8 mouse cellular contexts compared by ENCODE assay signal in the genomic region with DNA sequence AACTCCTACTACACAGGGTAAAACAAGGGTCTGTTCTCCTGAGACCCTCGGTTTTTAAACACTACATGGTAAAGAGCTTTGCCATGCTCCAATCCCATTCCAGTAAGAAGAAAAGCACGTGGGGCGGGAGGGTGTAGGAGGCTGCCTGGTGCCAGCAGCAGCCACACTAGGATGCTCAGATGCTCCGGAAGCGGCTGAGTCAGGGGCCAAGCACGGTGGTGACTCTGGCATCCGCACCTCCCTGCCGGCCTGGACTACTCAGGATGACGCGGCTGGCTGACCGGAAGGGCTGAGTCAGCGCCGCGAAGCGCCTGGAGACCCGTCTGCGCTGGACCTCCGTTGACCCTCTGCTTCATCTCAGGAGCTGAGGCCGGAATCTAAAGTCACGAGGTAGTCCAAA. TPM values are rescaled to one million over a fixed set of nuclear protein-coding genes. Genes with fewer than 3 reads are reported as not detected.
DNase-seq lines count a peak whose midpoint lies in the region; ATAC-seq and TF ChIP-seq lines count a peak whose summit lies in the region.

No protein-coding gene starts in this region.

- no peaks in the 10 kb centered on the region for H3K9me3 ChIP-seq in forebrain, embryonic 10.5 days
- no peaks in the 10 kb centered on the region for H3K9me3 ChIP-seq in heart, postnatal 0 days (replicated peaks; ENCODE audit: control insufficient read depth, low read length)
- H3K9me3 ChIP-seq in lung, embryonic 16.5 days (ENCODE audit: control insufficient read depth, low read length): no peaks in the 10 kb centered on the region

- peak overlapping the region; percentile 71 for H3K27ac ChIP-seq in bone marrow macrophage, adult 2 months (ENCODE audit: insufficient read depth, low read depth, low read length)
- peak overlapping the region; percentile 12; the same call in 1 of the 2 replicates for H3K27ac ChIP-seq in forebrain, embryonic 10.5 days
- H3K27ac ChIP-seq in heart, postnatal 0 days (ENCODE audit: low read depth): no peak overlapping the region
- H3K27ac ChIP-seq in lung, embryonic 16.5 days (ENCODE audit: low read length): no peak overlapping the region

- H3K9ac ChIP-seq in heart, postnatal 0 days (replicated peaks; ENCODE audit: low read depth, low read length): peak overlapping the region; percentile 40; the same call in 1 of the 2 replicates
- peak overlapping the region; percentile 43; the same call in 1 of the 2 replicates for H3K9ac ChIP-seq in lung, embryonic 16.5 days (ENCODE audit: low read length)

- peak; percentile 87 for ATAC-seq in heart, postnatal 0 days (ENCODE audit: insufficient read depth, low read depth)
- ATAC-seq in lung, embryonic 16.5 days (ENCODE audit: low read depth): peak; percentile 76; the same call in 1 of the 2 replicates

- peak overlapping the region; percentile 52 for H3K4me2 ChIP-seq in heart, postnatal 0 days (ENCODE audit: low read depth, low read length)
- peak overlapping the region; percentile 46 for H3K4me2 ChIP-seq in lung, embryonic 16.5 days (ENCODE audit: low read depth, low read length)

- WGBS in forebrain, embryonic 10.5 days: 17% methylated on average over 20 of the region's 20 CpGs
- 7% methylated on average over 20 of the region's 20 CpGs for WGBS in heart, postnatal 0 days
- WGBS in lung, embryonic 16.5 days: 11% methylated on average over 20 of the region's 20 CpGs

- no peak for TF ChIP-seq EP300 in heart, postnatal 0 days (IDR thresholded peaks at IDR 0.05; ENCODE audit: low read depth)

- no peak for TF ChIP-seq CTCF in bone marrow macrophage, adult 2 months (IDR thresholded peaks at IDR 0.05; ENCODE audit: low read depth, low read length)
- no peak for TF ChIP-seq CTCF in heart, postnatal 0 days (IDR thresholded peaks at IDR 0.05; ENCODE audit: low read depth)

- H3K36me3 ChIP-seq in forebrain, embryonic 10.5 days (replicated peaks): no peaks in the 10 kb centered on the region
- no peaks in the 10 kb centered on the region for H3K36me3 ChIP-seq in heart, postnatal 0 days (replicated peaks; ENCODE audit: control insufficient read depth, insufficient read depth, low read length)
- no peaks in the 10 kb centered on the region for H3K36me3 ChIP-seq in lung, embryonic 16.5 days (ENCODE audit: control insufficient read depth, insufficient read depth, low read length)

- no peak for TF ChIP-seq POLR2A in bone marrow macrophage, adult 2 months (IDR thresholded peaks at IDR 0.05; ENCODE audit: borderline replicate concordance, low read depth, low read length)

- H3K27me3 ChIP-seq in forebrain, embryonic 10.5 days (ENCODE audit: poor library complexity, severe bottlenecking): 0 out of 2 replicates have a peak, but pooled peaks cover 7% of the 10 kb centered on the region
- no peaks in the 10 kb centered on the region for H3K27me3 ChIP-seq in heart, postnatal 0 days (ENCODE audit: control insufficient read depth, insufficient read depth, low read length)
- H3K27me3 ChIP-seq in lung, embryonic 16.5 days (ENCODE audit: control insufficient read depth, insufficient read depth, low read depth, low read length): no peaks in the 10 kb centered on the region

- H3K4me3 ChIP-seq in bone marrow macrophage, adult 2 months (ENCODE audit: insufficient read depth, low read length): no peak overlapping the region
- peak overlapping the region; percentile 24 for H3K4me3 ChIP-seq in forebrain, embryonic 10.5 days
- H3K4me3 ChIP-seq in heart, postnatal 0 days (ENCODE audit: low read depth, low read length): peak overlapping the region; percentile 19
- H3K4me3 ChIP-seq in lung, embryonic 16.5 days (ENCODE audit: low read length): peak overlapping the region; percentile 16; the same call in 1 of the 2 replicates

- DNase-seq in 3134 (ENCODE audit: extremely low read depth, insufficient read length, low spot score) (peak; percentile 91), adipocyte (ENCODE audit: low spot score) (no peak)
- DNase-seq in forebrain, embryonic 10.5 days (ENCODE audit: extremely low spot score, low spot score): peak; percentile 36
- peak; percentile 53 for DNase-seq in heart, postnatal 0 days (ENCODE audit: low spot score)
- DNase-seq in kidney, postnatal 36 days: peak; percentile 85 to 88
- DNase-seq in retina, postnatal 1 day: peak; percentile 53

- peaks cover 40% of the 10 kb centered on the region for H3K4me1 ChIP-seq in bone marrow macrophage, adult 2 months (ENCODE audit: control insufficient read depth, insufficient read depth, low read length)
- H3K4me1 ChIP-seq in forebrain, embryonic 10.5 days: peaks cover 7% of the 10 kb centered on the region
- 0 out of 2 replicates have a peak, but pooled peaks cover 4% of the 10 kb centered on the region for H3K4me1 ChIP-seq in heart, postnatal 0 days (ENCODE audit: control insufficient read depth, insufficient read depth)
- H3K4me1 ChIP-seq in lung, embryonic 16.5 days (replicated peaks; ENCODE audit: control insufficient read depth, insufficient read depth, low read length): peaks cover 4% of the 10 kb centered on the region; the same call in 1 of the 2 replicates

RNA-seq across cellular contexts. Expression of a gene that starts 15.1 kb away (rescaled TPM):
- 51.7 and 55.2 TPM in 2 replicates for polyA plus RNA-seq in bone marrow macrophage, adult 2 months (2012; ENCODE audit: insufficient read depth, insufficient read length, missing spikeins)
- polyA plus RNA-seq in forebrain, embryonic 10.5 days (2016; fragmentation: Nextera tagmentation; extraction: Ambion mirVana): 62.7 and 65.9 TPM in 2 replicates
- 72.6 and 85.5 TPM in 2 replicates for total RNA-seq in heart, postnatal 0 days (2014; rRNA removed; ENCODE audit: low replicate concordance)
- 24.0 and 24.3 TPM in 2 replicates for polyA plus RNA-seq in heart, postnatal 0 days (2015; fragmentation: Nextera tagmentation; extraction: Ambion mirVana)
- 40.4 and 45.8 TPM in 2 replicates for polyA plus RNA-seq in lung, embryonic 16.5 days (2015; fragmentation: Nextera tagmentation; extraction: Ambion mirVana)

RNA-seq across cellular contexts. Expression of a gene that starts 16.2 kb away (rescaled TPM):
- polyA plus RNA-seq in bone marrow macrophage, adult 2 months (2012; ENCODE audit: insufficient read depth, insufficient read length, missing spikeins): 43.1 and 47.3 TPM in 2 replicates
- polyA plus RNA-seq in forebrain, embryonic 10.5 days (2016; fragmentation: Nextera tagmentation; extraction: Ambion mirVana): 66.1 and 71.6 TPM in 2 replicates
- total RNA-seq in heart, postnatal 0 days (2014; rRNA removed; ENCODE audit: low replicate concordance): 66.4 and 93.7 TPM in 2 replicates
- polyA plus RNA-seq in heart, postnatal 0 days (2015; fragmentation: Nextera tagmentation; extraction: Ambion mirVana): 63.7 and 64.8 TPM in 2 replicates
- polyA plus RNA-seq in lung, embryonic 16.5 days (2015; fragmentation: Nextera tagmentation; extraction: Ambion mirVana): 65.2 and 65.4 TPM in 2 replicates

RNA-seq across cellular contexts. Expression of a gene that starts 42.7 kb away (rescaled TPM):
- polyA plus RNA-seq in bone marrow macrophage, adult 2 months (2012; ENCODE audit: insufficient read depth, insufficient read length, missing spikeins): 159 and 160 TPM in 2 replicates
- 29.4 and 29.7 TPM in 2 replicates for polyA plus RNA-seq in forebrain, embryonic 10.5 days (2016; fragmentation: Nextera tagmentation; extraction: Ambion mirVana)
- total RNA-seq in heart, postnatal 0 days (2014; rRNA removed; ENCODE audit: low replicate concordance): 171 and 205 TPM in 2 replicates
- 31.1 and 34.6 TPM in 2 replicates for polyA plus RNA-seq in heart, postnatal 0 days (2015; fragmentation: Nextera tagmentation; extraction: Ambion mirVana)
- 32.5 and 32.9 TPM in 2 replicates for polyA plus RNA-seq in lung, embryonic 16.5 days (2015; fragmentation: Nextera tagmentation; extraction: Ambion mirVana)

RNA-seq across cellular contexts. Expression of a gene that starts 58.0 kb away (rescaled TPM):
- 17.4 and 22.2 TPM in 2 replicates for polyA plus RNA-seq in bone marrow macrophage, adult 2 months (2012; ENCODE audit: insufficient read depth, insufficient read length, missing spikeins)
- polyA plus RNA-seq in forebrain, embryonic 10.5 days (2016; fragmentation: Nextera tagmentation; extraction: Ambion mirVana): 28.1 and 30.0 TPM in 2 replicates
- total RNA-seq in heart, postnatal 0 days (2014; rRNA removed; ENCODE audit: low replicate concordance): 5.4 and 21.0 TPM in 2 replicates
- 8.5 and 9.6 TPM in 2 replicates for polyA plus RNA-seq in heart, postnatal 0 days (2015; fragmentation: Nextera tagmentation; extraction: Ambion mirVana)
- 19.1 and 19.7 TPM in 2 replicates for polyA plus RNA-seq in lung, embryonic 16.5 days (2015; fragmentation: Nextera tagmentation; extraction: Ambion mirVana)

Comparison
In these comparisons a context has a peak if more than half of its experiments do, and no peak if none do; other contexts are left out.
1. H3K27ac ChIP-seq: peak in bone marrow macrophage, adult 2 months (single experiment) and forebrain, embryonic 10.5 days (single experiment); none in heart, postnatal 0 days (single experiment) and lung, embryonic 16.5 days (single experiment).